Mouse (Mus musculus) urinary bladder, adult 18-20 months (tissue): ENCODE measurements at regions not wholly inside any gene's neighbourhood (a gene's known extent, or its start where the extent isn't known, plus 50 kb on each side); places are given as distances from the start of the nearest gene placed in this dataset.

Experiments
- DNase-seq, 2 experiments: peaks; one replicate each; pipeline ENCODE4 v3.0.0; 2022; ENCODE audit warnings: low spot score in 2 of 2, mixed read lengths in 2 of 2

DNA sequence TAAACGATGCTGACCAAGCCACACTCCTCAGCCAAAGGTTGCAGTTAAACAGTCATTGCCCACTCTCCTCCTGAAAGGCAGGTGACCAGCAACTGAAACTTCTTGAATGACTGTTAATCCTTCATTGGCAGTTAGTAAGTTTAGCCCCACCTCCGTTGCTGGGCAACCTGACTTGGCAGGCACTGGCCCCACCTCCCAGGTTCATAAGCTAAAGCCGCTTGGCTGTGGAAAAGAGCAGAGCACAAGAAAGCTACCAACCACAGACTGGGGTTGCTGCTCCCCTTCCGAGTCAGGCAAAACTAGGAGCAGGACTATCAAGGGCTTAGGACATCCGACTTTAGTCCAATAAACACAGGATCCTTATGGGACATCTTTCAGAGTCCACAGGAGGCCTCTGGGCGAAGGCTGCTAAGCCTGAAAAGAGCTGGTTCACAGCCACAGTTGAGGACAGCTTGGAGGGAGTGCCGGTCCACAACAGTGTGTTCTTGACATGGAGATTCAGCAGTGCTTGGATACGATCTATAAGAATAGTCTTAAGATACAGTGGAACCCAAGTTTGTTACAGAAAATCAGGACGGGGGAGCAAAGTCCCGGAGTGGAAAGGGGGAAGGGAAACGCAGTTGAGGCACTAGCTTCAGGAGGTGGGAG lies 67.7 kb upstream of the Kcnma1 start:
- DNase-seq: no peak

GRCm38 (mm10) chr14:24068693-24069092 lies 54.4 kb upstream of the Kcnma1 start:
- no peak for DNase-seq

GRCm38 (mm10) chr14:24067657-24068056 lies 53.4 kb upstream of the Kcnma1 start:
- peak; percentile 11 to 45 for DNase-seq

DNA sequence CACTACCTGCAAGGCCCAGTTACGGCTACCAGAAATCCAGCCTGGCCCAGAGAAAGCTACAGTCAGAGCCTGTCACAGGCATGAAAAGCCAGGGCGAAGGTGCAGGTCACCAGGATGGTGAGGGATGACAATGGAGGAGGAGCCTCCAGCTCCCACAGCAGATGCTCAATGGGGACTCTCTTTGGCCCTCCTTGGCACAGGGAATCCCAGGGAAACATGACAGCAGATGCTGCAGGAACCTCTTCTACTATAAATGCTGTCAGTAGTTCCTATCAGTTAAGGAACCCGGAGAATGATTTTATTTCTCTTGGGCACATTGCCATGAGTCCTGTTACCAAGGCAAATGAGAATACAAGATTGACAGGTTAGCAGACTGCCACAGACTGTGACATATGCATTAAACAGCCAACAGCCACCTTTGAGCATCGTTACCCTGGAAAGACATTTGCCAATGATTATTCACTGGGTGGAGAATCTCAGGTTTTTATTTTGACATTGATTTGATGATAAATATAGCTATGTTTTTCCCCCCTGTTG lies 51.0 kb upstream of the Kcnma1 start:
- DNase-seq: no peak
